Mouse (Mus musculus): ENCODE measurements around the gene Gm14214.

Gm14214 gene

DNA sequence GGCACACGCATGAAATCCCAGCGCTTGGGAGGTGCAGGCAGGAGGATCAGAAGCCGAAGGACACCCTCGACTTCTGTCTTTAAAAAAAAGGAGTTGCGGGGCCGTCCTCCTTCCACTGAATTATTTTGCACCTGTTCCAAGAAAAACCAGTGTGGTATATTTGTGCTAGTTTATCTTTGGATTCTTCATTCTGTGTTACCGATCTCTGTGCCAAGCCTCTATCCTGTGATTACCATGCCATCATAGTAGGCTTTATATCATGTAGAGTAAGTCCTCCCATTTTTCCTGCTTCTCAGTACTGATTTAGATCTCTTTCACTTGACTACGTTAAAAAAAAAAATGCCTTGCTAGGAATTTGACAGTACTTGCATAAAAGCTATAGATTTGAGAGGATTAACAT, 1.8 kb upstream of the Gm14214 start:
- no peak for DNase-seq

DNA sequence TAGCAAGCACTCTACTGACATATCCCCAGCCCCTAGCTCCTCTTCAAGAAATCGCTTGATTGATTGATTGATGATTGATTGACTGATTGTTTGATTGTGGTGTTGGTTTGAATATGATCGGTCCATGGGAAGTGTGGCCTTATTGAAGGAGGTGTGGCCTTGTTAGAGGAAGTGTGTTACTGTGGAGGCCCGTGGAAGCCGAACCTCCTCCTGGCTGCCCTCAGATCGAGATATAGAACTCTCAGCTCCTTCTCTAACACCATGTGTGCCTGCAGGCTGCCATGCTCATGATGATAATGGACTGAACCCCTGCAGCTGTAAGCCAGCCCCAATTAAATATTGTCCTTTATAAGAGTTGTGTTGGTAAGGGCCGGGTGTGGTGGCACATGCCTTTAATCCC, 2.8 kb downstream of the Gm14214 start:
- DNase-seq = no peak

GRCm38 (mm10) chr2:154765554-154766008, 4.2 kb downstream of the Gm14214 start:
- no peak for DNase-seq

- no peak for DNase-seq
These were observed 4.9 kb downstream of the Gm14214 start for GRCm38 (mm10) chr2:154764828-154765497.

GRCm38 (mm10) chr2:154763226-154763625, 6.6 kb downstream of the Gm14214 start:
- no peak for DNase-seq

GRCm38 (mm10) chr2:154758454-154758853, 11.4 kb downstream of the Gm14214 start:
- no peak for DNase-seq

DNA sequence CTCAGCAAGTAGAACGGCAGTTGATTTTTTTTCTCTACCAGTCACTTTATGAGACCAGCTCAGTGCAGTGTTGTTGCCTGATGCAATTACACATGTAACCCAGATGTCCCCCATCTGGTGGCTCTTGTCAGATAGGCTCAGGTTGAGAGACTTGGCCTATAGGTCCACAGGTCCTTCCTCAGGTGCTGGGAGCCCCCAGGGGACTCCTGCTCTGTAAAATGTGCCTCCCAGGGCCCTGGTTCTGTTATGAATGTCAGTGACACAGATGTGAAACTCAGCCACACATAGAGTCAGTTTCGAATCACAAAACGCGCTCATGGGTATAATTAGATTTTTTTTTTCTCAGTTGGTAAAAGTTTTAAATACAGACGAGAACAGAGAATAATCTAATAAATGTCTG, 12.1 kb downstream of the Gm14214 start:
- no peak for DNase-seq

DNA sequence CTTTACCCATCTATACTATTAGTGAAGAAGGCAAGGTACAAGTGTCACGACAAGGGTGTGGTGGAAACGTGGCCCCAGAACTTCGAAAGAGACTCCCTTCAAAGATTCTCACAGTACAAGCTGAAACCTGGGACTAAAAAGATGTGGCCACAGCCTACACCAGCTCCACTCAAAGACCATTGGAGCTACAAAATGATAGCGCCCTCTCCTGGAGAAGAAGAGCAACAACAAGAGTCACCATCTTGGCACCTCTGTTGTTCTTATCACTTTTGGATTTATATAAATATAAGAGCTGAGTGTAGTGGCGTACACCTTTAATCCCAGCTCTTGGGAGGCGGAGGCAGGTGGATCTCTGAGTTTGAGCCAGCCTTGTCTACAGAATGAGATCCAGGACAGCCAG, 14.0 kb downstream of the Gm14214 start:
- no peak for DNase-seq

GRCm38 (mm10) chr2:154754068-154754560, 15.7 kb downstream of the Gm14214 start:
- no peak for DNase-seq

DNA sequence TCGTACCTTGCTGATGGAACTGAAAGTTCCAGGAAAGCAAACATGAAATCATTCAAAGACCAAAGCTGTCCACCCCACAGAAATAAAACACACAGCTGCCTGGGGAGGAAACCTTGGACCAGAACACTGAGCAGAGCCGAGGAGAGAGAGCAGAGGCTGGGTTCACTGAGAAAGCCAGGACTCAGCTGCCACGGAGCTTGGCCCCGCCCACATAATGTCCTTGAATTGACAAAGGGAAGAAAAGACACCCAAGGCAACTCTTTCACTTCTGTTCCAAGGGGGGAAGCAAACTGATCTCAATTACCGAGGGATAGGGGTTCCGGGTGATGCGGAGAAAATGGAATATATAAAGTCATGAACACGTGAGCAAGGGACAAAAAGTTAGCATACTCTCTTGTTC, 17.9 kb downstream of the Gm14214 start:
- DNase-seq = no peak

- no peak for DNase-seq
These were observed 20.5 kb downstream of the Gm14214 start for GRCm38 (mm10) chr2:154749046-154750036.

- no peak for DNase-seq
These were observed 21.4 kb downstream of the Gm14214 start for GRCm38 (mm10) chr2:154748383-154748782.

DNA sequence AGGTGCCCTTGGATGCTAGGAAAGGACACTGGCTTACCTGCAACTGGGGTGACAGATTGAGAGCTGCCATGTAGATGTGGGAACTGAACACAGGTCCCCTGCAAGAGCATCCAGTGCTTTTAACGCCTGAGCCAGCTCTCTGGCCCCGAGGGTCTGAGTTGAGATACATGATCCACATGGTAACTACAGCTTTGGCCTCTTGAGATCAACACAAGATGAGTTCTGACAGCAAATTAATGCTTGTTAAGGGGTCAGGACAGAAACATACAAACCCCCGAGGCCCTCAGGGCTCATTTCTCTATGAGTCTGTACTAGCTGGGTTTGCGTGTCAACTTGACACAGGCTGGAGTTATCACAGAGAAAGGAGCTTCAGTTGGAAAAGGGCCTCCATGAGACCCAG, 25.9 kb downstream of the Gm14214 start:
- DNase-seq = no peak

GRCm38 (mm10) chr2:154742911-154743819, 26.7 kb downstream of the Gm14214 start:
- no peak for DNase-seq

DNA sequence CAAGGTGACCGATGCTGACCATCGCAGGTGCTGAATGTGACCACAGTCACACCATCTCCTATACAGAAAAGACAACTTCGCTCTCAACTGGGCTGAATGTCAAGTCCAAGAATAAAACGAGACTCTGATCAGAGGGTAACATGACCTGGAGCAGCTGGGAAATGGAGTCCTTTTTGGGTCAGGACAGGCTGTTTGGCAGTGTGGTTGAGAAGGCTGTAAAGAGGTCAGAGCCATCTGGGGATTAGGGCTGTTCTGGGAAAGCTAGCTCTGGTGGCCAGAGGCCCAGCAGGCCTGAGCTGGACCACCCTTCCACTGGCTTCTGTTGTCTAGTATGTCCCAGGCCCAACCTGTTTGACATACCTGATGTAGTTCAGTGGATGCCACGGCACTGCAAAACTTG, 31.2 kb downstream of the Gm14214 start:
- DNase-seq = no peak

- DNase-seq = no peak
These were observed 33.8 kb downstream of the Gm14214 start for GRCm38 (mm10) chr2:154735986-154736385.

DNA sequence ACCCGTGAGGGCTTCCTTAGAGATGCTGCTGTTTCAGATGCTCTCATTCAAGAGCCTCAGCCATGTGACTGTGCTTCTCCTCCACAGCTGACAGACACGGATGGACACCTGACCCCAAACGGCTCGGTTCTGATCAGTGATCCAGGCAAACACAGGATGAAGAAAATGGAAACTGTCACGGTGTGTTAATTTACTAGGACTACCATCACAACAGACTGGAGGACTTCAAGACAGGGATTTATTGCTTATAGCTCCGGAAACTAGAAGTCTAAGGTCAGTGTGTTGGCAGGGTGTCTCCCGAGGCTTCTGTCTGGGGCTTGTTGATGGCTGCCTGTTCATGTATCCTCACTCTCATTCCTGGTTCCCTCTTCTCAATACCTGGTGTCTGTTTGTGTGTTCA, 34.4 kb downstream of the Gm14214 start:
- DNase-seq = no peak

DNA sequence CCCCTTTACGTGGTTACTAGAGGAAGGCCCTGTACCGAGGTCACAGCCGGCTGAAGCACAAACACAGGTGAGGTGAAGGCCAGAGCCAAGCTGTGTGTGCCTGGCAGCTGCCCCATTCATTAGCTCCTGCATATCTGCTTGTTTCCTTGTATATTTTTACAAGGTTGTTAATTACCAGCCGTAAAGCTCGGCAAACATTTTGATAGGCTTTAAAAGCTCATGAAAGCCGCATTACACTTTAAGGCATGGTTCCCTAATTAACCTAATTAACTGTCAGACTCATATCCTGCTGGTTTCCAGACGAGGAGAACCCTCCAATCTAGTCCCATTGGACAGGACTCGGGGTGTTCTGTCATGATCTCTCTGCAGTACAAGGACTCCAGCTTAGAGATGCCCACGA, 34.9 kb downstream of the Gm14214 start:
- DNase-seq = no peak

DNA sequence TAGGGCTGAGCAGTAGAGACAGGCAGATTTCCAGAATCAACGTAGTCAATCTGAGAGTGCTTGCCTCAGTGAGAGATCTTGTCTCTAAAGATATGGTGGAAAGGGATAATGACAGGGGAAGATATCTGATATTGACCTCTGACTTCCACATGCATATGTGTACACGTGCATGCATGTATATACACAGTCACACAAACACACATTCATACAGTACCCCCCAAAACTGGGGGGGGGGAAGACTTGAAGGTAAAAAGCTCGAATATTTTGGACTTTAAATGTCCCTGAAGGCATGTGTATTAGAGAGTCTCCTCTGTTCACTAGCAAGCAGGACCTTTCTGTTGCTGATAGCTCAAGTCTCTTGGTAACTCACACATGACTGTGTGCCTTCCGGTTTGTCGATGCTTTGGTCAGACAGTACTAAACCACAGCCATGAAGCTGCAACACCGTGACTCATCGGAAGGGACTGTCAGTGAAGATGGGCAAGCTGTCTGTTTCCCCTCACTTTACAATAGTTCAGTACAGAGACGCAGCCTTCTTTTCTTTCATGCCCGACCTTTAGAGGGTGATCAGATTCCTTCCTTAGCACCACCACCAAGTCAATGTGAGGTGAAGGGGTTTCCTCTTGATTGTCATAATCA, 37.2 kb downstream of the Gm14214 start:
- DNase-seq = no peak

- no peak for DNase-seq
These were observed 37.9 kb downstream of the Gm14214 start for GRCm38 (mm10) chr2:154731916-154732315.

DNA sequence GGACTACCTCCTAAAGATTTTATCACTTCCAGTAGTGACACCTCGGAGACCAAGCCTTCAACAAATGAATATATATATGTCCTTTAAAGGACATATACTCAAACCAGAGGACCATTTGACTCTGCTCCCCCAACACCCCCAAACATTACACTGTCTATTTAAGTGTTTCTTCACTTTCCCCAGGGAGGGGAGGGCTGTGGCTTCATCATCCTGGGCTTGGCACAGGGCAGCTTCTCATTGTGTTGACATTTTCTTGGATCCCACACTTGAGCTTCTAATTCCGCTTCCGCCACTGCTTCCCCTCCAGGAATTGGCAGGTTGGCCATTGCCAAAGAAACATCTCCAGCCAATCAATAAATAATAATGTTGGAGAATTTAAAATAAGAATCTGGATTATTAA, 39.0 kb downstream of the Gm14214 start:
- DNase-seq = no peak

GRCm38 (mm10) chr2:154729737-154730136, 40.1 kb downstream of the Gm14214 start:
- DNase-seq = no peak
